Mouse (Mus musculus): ENCODE data around the gene Zcchc4. TPM values are rescaled to one million over a fixed set of nuclear protein-coding genes. Genes with fewer than 3 reads are reported as not detected.

Gene Zcchc4
- 20.0 TPM for polyA plus RNA-seq (2017; shearing (Covaris generic))

DNA sequence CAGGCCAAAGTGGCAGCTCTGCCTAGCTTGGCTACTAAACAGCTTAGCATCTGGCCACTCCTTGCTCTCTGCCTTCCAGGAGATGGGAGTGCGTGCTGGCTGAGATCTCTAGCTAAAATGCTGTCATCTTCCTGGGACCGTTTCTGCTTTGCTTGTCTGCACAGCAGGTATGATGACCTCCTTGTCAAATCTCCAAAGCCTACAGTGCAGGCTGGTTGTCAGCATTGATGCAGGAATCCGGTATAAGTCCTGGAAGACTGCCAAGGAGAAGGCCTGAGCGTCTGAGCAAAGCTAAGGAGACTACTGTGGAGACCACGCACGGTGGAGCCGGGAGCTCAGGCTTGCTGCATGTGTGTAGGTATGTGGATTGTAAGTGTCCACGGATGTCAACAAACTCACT, at the start of gene Zcchc4:
TSS of gene Zcchc4 (plus strand) at position 173 of the 400 bp plus-strand sequence.

GRCm38 (mm10) chr5:52741391-52742111, 33.7 kb upstream of the Zcchc4 start, which contains the start of gene Pi4k2b:
TSS of gene Pi4k2b (plus strand) at chr5:52741574.

DNA sequence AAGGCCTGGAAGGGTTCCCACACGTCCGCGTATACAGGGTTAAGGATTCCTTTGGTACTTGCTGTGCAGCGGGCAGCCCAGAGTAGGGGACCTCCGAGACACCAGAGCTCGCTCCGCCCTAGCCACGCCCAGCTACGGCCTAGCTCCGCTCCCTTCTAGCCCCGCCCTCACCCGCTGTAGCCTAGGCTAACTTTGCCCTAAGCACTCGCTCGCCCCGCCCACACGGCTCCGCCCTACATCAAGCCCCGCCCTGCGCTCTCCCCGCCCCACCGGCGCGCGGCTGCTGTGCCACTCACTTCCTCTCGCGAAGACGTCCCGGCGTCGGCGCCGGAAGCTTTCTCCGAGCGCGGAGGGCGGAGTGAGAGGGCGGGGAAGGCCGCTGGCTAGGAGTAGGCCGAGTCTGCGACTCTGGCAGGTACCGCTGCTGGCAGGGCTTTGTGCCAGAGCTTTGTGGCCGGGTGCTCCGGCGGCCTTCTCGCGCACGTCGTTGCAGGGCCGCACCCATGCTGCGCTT, 58.6 kb downstream of the Zcchc4 start, which contains the start of gene Anapc4:
TSS of gene Anapc4 (plus strand) at position 252 of the 514 bp plus-strand sequence.

Other genes starting within 250 kb of the Zcchc4 start
- 0.06 TPM for gene Lgi2, start 208.9 kb upstream of the Zcchc4 start, polyA plus RNA-seq (2017; shearing (Covaris generic))
- 8.9 TPM for gene Sepsecs, start 105.7 kb upstream of the Zcchc4 start, polyA plus RNA-seq (2017; shearing (Covaris generic))
- 4.5 TPM for gene Pi4k2b, start 33.8 kb upstream of the Zcchc4 start, polyA plus RNA-seq (2017; shearing (Covaris generic))
- gene Anapc4, start 58.6 kb downstream of the Zcchc4 start, polyA plus RNA-seq (2017; shearing (Covaris generic)), result 67.2 TPM

Measured in CD4-positive, CD25-positive, alpha-beta regulatory T cell (primary cell).